Mouse (Mus musculus): Measurements from ENCODE around the gene Gm20388.

- no peak for TF ChIP-seq CTCF (IDR thresholded peaks at IDR 0.05; ENCODE audit: borderline replicate concordance, insufficient read depth, low read depth, low read length)
- TF ChIP-seq POLR2A (IDR thresholded peaks at IDR 0.05; ENCODE audit: borderline replicate concordance, insufficient read depth, low read length), result no peak
These were observed 4371.3 kb downstream of the Gm20388 start for GRCm38 (mm10) chr8:124281700-124282541.
